Mouse (Mus musculus) G1E (cell line): ENCODE measurements around the gene Samd14.

ENCODE experiments used
- CTCF ChIP-seq: IDR thresholded peaks from 2 replicates; pipeline ENCODE4 v1.5.1; 2012; ENCODE audit warnings: low read depth, low read length, inconsistent platforms, mixed read lengths
- GATA1 ChIP-seq: IDR thresholded peaks from 2 replicates; pipeline ENCODE4 v1.6.1; 2012; ENCODE audit warnings: borderline replicate concordance, low read length, inconsistent platforms, mixed read lengths
- POLR2AphosphoS5 ChIP-seq: IDR thresholded peaks from 2 replicates; pipeline ENCODE4 v1.6.1; 2012; ENCODE audit warnings: low read depth, low read length, inconsistent platforms; ENCODE audit not compliant: insufficient replicate concordance

- TF ChIP-seq CTCF (no peak), GATA1 (no peak), POLR2AphosphoS5 (no peak)
Observed at GRCm38 (mm10) chr11:95011416-95011815, 1.7 kb downstream of the Samd14 start.
